Mouse (Mus musculus): Measurements from ENCODE around the gene Prkn.

GRCm38 (mm10) chr17:12021326-12021725 lies 1181.1 kb downstream of the Prkn start:
- TF ChIP-seq CTCF (IDR thresholded peaks at IDR 0.05) (no peak), EP300 (IDR thresholded peaks at IDR 0.05; ENCODE audit: insufficient read depth, low read depth, low read length) (no peak), POLR2A (IDR thresholded peaks at IDR 0.05; ENCODE audit: insufficient read depth, low read depth, low read length) (no peak)
